Mouse (Mus musculus): Measurements from ENCODE around the gene Tmem136.

The Tmem136 gene

DNA sequence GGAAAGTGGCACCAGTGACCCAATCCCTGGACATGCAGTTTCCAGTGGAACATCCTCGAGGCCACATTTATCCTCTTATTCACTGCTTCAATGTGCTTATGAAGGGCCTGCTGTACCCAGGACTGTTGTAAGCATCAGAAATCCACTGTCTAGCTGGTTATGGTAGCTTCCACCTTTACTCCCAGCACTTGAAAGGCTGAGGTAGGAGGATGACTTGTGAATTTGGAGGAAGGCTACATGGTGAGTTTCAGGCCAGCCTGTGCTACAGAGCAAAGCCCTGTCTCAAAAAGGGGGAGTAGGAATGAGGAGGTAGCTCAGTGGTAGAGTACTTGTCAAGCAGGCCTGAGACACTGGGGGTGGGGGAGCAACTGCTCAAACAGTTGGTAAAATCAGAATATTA is 8.3 kb downstream of the Tmem136 start:
- DNase-seq (ENCODE audit: low spot score): no peak

- DNase-seq (ENCODE audit: low spot score): no peak
Observed at GRCm38 (mm10) chr9:43107555-43107954, 8.8 kb downstream of the Tmem136 start.

DNA sequence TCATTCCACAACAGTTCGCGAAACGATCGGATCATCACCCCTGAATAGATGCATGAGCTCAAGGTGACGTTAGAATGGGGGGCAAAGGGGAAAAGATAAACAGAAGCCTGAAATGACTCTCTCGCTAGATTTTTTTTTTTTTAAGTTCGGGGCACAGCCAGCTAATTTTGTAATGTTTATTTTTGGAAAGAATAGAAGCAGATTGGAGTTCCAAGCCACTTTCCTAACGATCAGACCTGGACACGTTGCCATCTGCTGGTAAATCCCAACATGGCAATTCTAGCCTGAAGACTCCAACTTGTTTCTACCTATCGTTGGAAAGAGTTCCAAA is 9.2 kb downstream of the Tmem136 start, which contains the start of gene Arhgef12:
TSS of gene Arhgef12 (minus strand) at position 53 of the 331 bp plus-strand sequence.
- no peak for DNase-seq (ENCODE audit: low spot score)

- no peak for DNase-seq (ENCODE audit: low spot score)
Observed at GRCm38 (mm10) chr9:43106426-43107186, 9.8 kb downstream of the Tmem136 start.

DNA sequence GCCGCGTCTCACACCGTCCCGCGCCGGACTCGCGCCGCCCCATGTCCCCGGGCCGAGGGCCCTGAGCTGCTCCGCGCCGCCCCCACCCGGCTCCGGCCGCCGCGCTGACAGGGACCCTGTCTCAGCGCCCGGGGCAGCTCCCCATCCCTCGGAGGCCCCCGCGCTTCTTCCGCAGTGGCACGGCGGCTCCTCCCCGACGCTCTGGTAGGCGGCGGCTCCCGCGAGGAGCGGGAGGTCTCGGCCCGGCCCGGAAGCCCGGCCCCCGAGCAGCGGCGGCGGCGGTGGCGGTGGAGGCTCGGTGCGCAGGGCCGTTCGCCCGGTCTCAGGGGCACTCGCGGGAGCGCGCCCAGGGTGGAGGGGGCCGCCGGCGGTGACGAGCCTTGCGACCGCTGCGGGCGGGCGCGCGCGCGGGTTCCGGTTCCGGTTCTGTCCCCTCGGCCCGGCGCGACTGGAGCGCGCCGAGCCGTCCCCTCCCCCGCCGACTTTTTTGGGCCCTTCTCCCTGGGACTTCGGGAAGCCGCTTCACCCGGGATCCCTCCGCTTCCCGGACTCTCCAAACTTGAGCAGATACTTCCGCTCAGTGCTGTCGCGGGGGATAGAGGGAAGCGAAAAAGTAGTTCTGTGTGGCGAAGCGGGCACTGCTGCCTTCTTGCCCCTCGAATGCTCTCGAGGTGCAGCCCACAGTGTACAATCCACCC is 10.6 kb downstream of the Tmem136 start:
- DNase-seq (ENCODE audit: low spot score): peak; percentile 72

DNA sequence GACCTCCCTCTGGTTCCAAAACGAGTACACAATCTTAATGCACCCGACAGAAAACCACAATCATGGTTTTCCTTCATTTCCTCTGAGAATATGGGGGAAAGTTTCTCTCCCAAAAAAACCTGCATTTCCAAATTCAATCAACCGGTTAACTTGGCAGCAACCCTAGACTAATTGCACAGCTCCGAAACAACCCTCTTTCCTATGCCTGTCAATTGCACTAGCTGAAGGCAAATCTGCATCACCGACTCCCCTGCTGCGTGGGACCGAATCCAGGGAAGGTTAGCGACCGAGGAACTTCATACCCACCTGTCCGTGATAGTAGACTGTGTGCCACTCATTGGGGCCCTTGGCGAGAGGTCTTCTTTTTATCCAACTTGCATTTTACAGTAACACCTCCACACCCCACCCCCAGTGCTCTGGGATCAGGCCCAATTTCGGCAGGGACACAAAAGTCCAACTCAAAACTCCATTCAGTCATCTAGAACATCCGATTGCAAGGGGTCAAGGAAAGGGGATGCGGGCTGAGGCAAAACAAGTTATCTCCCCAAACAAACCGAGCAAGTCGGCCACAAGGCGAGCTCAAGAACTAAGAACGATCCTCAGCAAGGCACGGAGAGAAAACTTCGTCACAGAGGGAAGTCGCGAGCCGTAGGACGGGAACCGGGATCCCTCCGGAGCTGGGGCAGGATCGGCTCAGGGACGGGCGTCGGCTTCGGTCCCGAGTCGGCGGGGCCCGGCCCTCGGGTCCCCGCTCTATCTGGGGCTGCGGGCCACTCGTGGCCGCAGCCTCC is 11.3 kb downstream of the Tmem136 start:
- DNase-seq (ENCODE audit: low spot score): peak; percentile 35

DNA sequence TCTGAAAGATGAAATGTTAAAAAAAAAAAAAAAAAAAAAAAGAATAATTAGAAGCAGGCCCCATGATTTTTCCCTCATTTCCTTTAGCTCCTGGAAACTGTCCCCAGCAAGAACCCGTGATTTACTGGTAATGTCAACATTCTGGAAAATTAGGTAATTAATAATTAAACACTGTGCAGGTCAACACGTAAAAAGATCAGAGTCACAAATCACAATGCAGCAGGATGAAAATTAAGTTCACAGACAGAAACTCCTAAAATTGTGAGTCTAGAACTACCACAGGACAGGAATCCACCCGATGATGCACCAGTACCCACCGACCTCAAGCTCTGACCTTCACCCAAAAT is 11.9 kb downstream of the Tmem136 start:
- no peak for DNase-seq (ENCODE audit: low spot score)

DNA sequence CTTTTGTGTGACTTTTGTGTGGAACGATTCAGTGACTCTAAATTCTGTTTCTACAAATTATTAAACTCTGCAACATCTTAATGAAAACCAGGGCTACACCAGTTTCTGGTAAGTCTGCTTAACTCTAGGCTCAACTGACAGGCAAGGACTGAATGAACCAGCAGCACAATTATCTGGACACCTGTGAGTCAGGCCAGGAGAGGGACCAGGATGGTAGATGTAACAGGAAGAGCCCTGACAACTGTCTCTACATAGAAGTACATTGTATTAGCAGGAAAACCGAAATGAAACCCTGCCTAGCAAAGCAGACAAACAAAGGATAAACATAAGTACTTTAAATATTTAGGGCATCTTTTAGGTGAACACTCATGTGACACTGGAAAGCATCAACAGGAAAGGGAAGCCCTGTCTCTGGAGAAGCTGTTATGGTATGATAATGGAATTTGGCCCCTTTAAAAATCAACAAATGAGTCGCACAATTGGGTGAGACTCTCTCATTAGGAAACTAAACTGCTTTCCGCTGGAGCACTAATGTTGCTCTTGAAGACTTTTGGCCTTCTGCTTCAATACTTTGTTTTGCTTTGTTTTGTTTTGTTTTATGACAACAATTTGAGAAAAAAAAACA is 12.6 kb downstream of the Tmem136 start:
- peak; percentile 27 for DNase-seq (ENCODE audit: low spot score)

DNA sequence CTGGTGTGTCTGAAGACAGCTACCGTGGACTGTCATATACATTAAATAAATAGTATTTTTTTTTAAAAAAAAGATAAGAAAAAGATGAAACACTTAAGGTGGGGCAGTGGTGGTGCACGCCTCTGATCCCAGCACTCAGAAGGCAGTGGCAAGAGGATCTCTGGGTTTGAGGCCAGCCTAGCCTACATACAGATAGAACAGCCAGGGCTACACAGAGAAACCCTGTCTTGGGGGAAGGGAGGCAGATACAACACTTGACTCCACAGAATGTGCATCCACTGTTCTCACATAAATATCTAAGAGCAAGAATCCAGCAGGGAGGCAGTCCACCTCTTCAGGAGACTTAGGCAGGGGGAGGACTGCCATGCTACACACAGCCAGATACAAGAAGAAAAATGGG is 13.4 kb downstream of the Tmem136 start:
- peak; percentile 28 for DNase-seq (ENCODE audit: low spot score)

- DNase-seq (ENCODE audit: low spot score): peak; percentile 85
Observed at GRCm38 (mm10) chr9:43101936-43102595, 14.3 kb downstream of the Tmem136 start.

- DNase-seq (ENCODE audit: low spot score): no peak
Observed at GRCm38 (mm10) chr9:43098922-43099321, 17.4 kb downstream of the Tmem136 start.

DNA sequence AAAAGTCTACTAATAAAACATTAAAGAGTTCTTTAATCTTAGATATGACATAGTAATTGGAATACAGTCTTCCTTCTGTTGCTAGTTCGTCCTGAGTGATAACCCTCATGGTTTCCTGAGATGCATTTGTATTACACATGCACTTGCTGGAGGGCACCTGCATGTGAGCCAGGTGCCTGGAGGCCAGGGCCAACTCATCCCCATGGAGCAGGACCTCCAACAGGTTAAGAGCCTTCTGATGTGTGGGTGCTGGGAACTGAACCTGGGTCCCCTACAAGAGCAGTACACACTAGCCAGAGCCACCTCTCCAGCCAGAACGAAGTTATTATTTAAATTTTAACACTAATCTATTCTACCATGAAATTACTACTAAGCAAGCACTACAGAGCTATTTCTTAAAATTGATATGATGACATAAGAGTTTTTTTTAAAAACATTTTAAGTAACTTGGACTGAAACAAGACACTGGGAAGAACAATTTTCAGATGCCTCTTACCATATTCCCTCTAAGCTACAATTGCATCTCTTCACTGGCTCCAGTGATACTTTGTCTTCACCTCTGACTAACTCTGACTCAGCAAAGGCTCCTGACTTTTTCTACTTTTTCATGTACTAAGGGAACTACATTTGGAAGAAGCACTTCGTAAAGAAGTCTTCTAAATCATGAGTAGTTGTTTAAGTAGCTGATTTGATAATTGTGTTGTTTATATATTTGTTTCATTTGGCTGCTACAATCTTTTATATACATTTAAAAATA is 18.4 kb downstream of the Tmem136 start:
- DNase-seq (ENCODE audit: low spot score): no peak

- no peak for DNase-seq (ENCODE audit: low spot score)
Observed at GRCm38 (mm10) chr9:43096337-43096736, 20.0 kb downstream of the Tmem136 start.

DNA sequence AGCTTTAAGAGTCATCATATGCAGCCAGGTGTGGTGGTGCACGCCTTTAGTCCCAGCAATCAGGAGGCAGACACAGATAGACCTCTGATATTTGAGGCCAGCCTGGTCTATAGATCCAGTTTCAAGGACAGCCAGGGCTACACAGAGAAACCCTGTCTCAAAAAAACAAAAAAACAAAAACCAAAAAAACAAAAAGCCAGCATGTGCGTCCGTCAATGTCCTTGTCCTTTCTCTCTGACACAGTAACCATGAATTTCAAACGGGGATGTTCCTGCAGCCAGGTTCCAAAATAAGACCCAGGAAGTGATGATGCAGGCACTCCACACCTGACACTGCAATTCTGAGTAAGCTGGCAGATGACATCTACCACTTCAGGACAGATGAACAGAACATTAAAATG is 21.5 kb downstream of the Tmem136 start:
- no peak for DNase-seq (ENCODE audit: low spot score)

GRCm38 (mm10) chr9:43093803-43094202 is 22.6 kb downstream of the Tmem136 start:
- DNase-seq (ENCODE audit: low spot score): no peak

DNA sequence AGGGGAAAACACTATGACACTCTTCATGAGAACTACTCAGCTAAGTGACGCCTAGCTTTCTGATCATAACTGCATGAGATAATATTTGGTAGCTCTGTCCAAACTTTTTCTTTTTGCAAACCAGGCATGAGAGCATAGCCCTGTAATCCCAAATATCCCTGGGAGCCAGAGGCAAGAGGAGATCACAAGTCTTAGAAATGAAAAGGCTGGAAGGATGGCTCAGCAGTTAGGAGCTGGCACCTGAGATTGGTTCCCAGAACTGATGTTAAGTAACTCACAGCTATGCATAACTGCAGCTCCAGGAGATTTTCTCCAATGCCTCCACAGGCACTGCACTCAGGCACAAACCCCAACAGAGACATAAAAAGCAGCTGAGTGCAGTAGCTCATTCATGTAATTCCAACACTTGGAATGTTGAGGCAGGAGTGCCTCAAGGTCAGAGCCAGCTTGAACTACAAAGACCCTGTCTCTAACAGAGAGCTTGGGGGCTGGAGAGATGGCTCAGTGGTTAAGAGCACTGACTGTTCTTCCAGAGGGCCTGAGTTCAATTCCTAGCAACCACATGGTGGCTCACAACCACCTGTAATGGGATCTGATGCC is 30.6 kb downstream of the Tmem136 start:
- no peak for DNase-seq (ENCODE audit: low spot score)

DNA sequence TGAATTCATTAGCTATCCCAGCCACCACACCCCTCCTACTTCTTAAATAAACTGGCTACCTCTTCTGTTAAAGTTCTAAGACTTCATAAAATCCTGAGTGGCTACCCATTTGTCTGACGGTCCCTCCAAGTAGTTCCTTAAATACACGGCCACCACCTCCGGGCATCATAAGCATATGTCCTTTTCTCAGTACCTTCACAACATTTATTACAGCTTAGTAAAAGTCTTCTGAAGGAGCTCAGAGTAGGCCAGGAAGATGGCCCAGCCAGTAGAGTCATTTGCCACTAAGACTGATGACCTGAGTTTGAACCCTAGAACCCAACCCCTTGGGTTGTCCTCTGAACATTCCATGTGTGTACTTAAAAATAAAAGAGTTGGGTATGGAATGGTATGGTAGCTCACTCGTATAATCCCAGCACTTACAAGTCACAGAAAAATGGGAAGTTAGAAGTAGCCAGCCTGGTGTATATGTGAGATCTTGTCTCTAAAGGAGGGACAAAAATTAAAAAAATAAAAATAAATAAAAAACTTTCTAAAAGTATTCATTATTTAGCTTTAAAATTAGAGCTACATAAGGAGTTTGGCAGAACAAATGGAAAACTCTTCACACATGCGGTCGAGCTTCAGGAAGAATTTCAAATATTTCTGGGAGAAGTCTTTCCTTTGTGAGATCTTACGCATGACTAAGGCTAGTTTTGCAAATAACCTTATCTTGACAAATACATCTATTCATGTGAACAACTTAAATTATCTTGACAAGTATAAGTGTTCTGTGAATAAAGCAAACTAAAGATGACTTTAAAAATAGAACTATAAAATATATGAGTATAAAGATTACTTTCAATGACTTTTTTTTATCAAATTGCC is 31.6 kb downstream of the Tmem136 start:
- DNase-seq (ENCODE audit: low spot score): no peak

GRCm38 (mm10) chr9:43083441-43084055 is 32.8 kb downstream of the Tmem136 start:
- DNase-seq (ENCODE audit: low spot score): no peak

- DNase-seq (ENCODE audit: low spot score): no peak
Observed at GRCm38 (mm10) chr9:43078711-43079110, 37.7 kb downstream of the Tmem136 start.

Measured in c-Kit-positive CD71-positive TER-119-positive erythroid progenitor cells, embryonic 14.5 days (primary cell).